Mouse (Mus musculus): ENCODE data around the gene Gfer. TPM values are rescaled to one million over a fixed set of nuclear protein-coding genes. Genes with fewer than 3 reads are reported as not detected.
"Not testable (repeated sequence)": the region's sequence is repeated elsewhere in the genome, so short reads cannot be mapped to it uniquely, and the experiment has no call there.

Gene Gfer
- polyA plus RNA-seq, 1 experiment from 2014 or later: 39.9 TPM

DNA sequence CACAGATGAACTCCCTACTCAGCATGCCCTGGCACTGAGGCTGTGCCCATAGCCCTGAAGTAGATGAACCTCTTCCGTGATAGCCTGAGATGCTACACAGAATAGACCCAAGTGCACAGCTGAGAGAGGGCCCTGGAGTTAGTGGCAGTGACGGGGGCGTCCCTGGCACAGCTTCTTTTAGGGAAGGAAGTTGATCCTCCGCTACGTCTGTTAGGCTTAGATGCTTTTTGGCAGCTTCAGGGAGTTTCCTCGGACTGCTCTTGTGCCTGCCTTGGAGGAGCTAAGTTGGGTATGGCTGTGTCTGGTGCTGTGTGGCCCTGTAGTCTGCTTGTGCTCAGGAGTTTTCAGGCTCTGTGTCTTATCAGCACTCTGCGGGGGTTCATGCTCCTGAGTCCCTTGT, 21.7 kb downstream of the Gfer start:
- 90% methylated on average over 7 of the region's 7 CpGs for WGBS
- Histone ChIP-seq H3K9me3 (no peaks in the 10 kb centered on the region), H3K9ac (replicated peaks) (no peak overlapping the region), H3K27me3 (no peaks in the 10 kb centered on the region), H3K27ac (no peak overlapping the region), H3K4me2 (replicated peaks) (no peak overlapping the region), H3K4me3 (replicated peaks) (no peak overlapping the region), H3K4me1 (replicated peaks) (peaks cover 24% of the 10 kb centered on the region), H3K36me3 (peaks cover 29% of the 10 kb centered on the region)
- ATAC-seq: no peak

DNA sequence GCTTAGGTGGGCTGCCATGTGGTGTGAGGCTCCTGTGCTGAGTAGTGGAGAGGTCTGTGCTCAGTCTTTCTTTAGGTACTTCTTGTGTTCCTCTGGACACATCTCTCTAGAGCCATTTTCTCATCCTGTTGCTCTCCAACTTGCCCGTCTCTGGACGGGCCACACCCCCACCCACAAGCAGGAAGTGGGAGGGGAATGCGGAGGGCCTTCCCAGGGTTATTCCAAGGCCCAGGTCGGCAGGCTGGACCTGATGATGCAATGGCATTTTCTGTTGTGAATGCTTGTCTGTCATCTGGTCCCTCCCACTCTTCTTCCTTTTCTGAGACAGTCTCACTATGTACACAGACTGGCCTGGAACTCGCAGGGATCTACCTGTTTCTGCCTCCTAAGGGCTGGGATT, 23.8 kb downstream of the Gfer start:
- H3K4me2 ChIP-seq (replicated peaks): no peak overlapping the region

DNA sequence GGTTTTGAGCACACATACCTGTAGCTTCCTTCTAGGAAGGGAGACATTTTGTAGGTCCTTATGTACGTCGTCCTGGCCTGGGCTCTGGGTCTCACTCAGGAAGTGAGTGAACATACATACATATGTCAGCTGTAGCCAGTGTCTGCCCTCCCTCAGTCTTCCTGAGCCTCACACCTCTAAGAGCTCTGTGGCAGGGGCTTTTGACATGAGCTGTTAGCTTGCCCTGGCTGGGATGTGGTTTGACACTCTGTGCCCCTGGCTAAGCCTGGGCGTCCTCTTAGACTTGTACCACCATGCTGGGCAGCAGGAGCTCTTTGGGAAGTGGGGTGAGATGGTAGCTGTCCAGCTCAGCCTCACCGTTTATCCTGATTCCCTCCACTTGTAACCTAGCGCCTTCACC, 24.6 kb downstream of the Gfer start:
- H3K27ac ChIP-seq: no peak overlapping the region
- no peaks in the 10 kb centered on the region for H3K36me3 ChIP-seq
- H3K4me2 ChIP-seq (replicated peaks): peak overlapping the region; percentile 82
- ATAC-seq: no peak
- H3K4me3 ChIP-seq (replicated peaks): no peak overlapping the region
- no peaks in the 10 kb centered on the region for H3K9me3 ChIP-seq
- 79% methylated on average over 5 of the region's 5 CpGs for WGBS
- H3K27me3 ChIP-seq: no peaks in the 10 kb centered on the region
- peaks cover 32% of the 10 kb centered on the region for H3K4me1 ChIP-seq (replicated peaks)
- peak overlapping the region; percentile 98 for H3K9ac ChIP-seq (replicated peaks)

More for the DNA sequence above, 23.8 kb downstream of the Gfer start:
- Histone ChIP-seq H3K9ac (replicated peaks) (0 out of 2 replicates have a peak overlapping the region, but pooled peaks have one; percentile 98), H3K36me3 (peaks cover 8% of the 10 kb centered on the region), H3K27me3 (no peaks in the 10 kb centered on the region), H3K4me3 (replicated peaks) (no peak overlapping the region), H3K27ac (no peak overlapping the region), H3K9me3 (no peaks in the 10 kb centered on the region), H3K4me1 (replicated peaks) (peaks cover 32% of the 10 kb centered on the region)
- no peak for ATAC-seq
- 46% methylated on average over 5 of the region's 5 CpGs for WGBS

DNA sequence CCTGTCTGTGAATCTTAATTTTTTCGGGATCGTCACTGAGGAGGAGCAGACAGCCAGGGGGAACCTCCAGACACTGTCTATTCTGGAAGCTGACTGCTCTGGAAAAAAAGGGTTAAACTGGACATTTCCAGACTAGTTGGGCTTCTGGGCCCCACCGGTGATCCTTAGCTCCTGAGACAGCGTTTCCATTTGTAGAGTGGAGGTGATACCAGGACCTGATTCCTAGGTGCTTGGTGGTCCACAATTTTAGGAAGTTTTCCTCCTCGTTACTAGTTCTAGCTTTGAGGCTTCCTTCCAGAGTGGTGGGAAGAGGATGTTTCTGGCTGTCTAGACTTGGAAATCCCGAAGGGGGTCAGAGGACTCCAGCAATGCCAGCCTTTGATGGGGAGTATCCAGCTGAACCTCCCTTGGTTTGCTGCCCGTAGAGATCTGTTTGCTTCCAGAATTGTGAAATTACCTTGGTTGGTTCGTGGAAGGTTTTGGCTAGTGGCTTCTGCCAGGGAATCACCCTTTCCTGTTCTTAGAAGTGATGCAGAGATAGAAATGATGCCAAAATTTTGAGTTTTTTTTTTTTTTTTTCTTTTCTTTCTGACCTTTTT, 25.6 kb downstream of the Gfer start:
- Histone ChIP-seq H3K4me1 (replicated peaks) (peaks cover 32% of the 10 kb centered on the region), H3K27ac (peak overlapping the region; percentile 84), H3K27me3 (no peaks in the 10 kb centered on the region), H3K4me2 (replicated peaks) (peak overlapping the region; percentile 82), H3K4me3 (replicated peaks) (peak overlapping the region; percentile 96), H3K9ac (replicated peaks) (peak overlapping the region; percentile 98), H3K36me3 (no peaks in the 10 kb centered on the region), H3K9me3 (no peaks in the 10 kb centered on the region)
- ATAC-seq: no peak
- WGBS: 17% methylated on average over 8 of the region's 8 CpGs

DNA sequence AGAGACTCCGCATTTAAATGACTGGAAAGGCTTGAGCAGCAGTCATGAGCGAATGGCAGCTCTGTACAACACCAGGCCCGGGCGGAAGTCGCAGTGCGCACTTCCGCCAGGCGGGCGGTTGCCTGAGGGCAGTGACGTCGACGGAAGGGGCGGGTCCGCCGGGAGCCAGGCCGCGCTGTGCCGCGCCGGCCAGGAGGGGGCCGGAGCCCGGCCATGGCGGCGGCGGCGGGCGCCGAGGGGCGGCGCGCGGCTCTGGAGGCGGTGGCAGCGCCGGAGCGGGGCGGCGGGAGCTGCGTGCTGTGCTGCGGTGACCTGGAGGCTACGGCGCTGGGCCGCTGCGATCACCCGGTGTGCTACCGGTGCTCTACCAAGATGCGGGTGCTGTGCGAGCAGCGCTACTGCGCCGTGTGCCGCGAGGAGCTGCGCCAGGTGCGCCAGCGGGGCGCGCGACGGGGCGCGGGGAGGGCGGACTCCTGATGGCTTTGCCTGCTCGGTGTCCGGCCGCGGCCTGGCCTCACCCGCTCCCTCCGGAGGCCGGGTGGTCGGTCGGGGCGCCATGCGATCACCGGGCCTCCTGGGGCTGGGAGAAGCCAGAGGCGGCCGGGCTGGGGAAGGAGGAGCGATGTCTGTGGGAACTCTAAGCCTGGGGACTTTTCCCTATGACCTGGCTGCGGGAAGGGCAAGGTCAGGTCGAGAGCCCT, 26.3 kb downstream of the Gfer start, which contains the start of gene Zfp598:
Zfp598 (plus strand) TSS at position 143 of the 701 bp plus-strand sequence.
- peak; percentile 99 for ATAC-seq
- Histone ChIP-seq H3K36me3 (no peaks in the 10 kb centered on the region), H3K9me3 (no peaks in the 10 kb centered on the region), H3K4me3 (replicated peaks) (peak within 1 kb of the TSS; percentile 96), H3K27me3 (no peaks in the 10 kb centered on the region), H3K27ac (peak within 1 kb of the TSS; percentile 84), H3K4me2 (replicated peaks) (peak within 1 kb of the TSS; percentile 82), H3K4me1 (replicated peaks) (peaks cover 32% of the 10 kb centered on the region), H3K9ac (replicated peaks) (peak within 1 kb of the TSS; percentile 98)
- under 1% methylated on average over 66 of the region's 80 CpGs for WGBS

DNA sequence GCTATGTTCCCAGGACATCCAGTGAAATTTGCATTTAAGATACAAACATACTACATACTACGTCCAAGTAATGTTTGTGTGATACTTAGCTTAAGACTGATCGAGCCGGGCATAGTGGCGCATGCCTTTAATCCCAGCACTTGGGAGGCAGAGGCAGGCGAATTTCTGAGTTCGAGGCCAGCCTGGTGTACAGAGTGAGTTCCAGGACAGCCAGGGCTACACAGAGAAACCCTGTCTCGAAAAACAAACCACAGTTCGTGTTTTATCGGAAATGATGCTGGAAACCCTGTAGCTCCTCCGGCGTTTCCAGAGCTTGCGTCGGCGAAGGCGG, 26.8 kb downstream of the Gfer start:
- Histone ChIP-seq H3K9ac (replicated peaks) (peak overlapping the region; percentile 98), H3K27ac (peak overlapping the region; percentile 84), H3K4me1 (replicated peaks) (peaks cover 32% of the 10 kb centered on the region), H3K4me2 (replicated peaks) (peak overlapping the region; percentile 82), H3K4me3 (replicated peaks) (peak overlapping the region; percentile 96)
- WGBS: 12% methylated on average over 15 of the region's 15 CpGs
- not testable (repeated sequence) for H3K9me3 ChIP-seq, H3K36me3 ChIP-seq, H3K27me3 ChIP-seq
- ATAC-seq: peak; percentile 49

DNA sequence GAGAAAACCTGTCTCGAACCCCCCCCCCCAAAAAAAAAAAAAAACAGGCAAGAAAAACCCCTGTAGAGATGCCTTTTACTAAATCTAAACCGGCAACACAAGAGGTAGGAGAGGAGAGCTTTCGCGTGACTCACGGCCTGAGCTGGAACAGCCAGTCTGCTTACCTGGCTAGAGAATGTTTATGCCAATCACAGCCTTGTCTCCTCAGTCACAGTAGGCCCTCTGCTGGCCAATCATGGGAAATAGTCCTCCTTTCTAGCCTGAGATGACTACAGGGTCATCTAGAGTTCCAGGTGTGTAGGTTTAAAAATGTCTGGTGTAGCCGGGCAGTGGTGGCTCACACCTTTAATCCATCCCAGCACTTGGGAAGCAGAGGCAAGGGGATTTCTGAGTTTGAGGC, 28.5 kb downstream of the Gfer start:
- peaks cover 32% of the 10 kb centered on the region for H3K4me1 ChIP-seq (replicated peaks)
- no peaks in the 10 kb centered on the region for H3K36me3 ChIP-seq
- H3K9me3 ChIP-seq: no peaks in the 10 kb centered on the region
- 31% methylated on average over 6 of the region's 6 CpGs for WGBS
- H3K4me2 ChIP-seq (replicated peaks): no peak overlapping the region
- ATAC-seq: no peak
- H3K27me3 ChIP-seq: no peaks in the 10 kb centered on the region; the same call in 1 of the 2 replicates
- no peak overlapping the region for H3K9ac ChIP-seq (replicated peaks)
- no peak overlapping the region for H3K4me3 ChIP-seq (replicated peaks)
- no peak overlapping the region for H3K27ac ChIP-seq

DNA sequence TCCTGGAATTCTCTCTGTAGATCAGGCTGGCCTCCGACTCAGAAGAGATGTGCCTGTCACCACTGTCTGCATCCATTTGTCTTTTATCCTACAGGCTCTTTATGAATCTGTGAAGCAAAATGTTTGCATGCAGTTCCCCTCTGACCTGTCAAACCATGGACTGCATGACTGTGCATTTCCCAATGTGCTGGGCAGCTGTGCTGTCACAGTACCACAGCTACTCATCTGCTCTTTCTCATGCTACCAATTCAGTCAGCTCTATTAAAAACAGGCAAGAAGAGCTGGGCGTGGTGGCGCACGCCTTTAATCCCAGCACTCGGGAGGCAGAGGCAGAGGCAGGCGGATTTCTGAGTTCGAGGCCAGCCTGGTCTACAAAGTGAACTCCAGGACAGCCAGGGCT, 28.9 kb downstream of the Gfer start:
- H3K4me2 ChIP-seq (replicated peaks); H3K27ac ChIP-seq; H3K9ac ChIP-seq (replicated peaks); H3K9me3 ChIP-seq; H3K36me3 ChIP-seq; H3K4me3 ChIP-seq (replicated peaks); H3K27me3 ChIP-seq; ATAC-seq: not testable (repeated sequence)
- 74% methylated on average over 7 of the region's 7 CpGs for WGBS
- peaks cover 28% of the 10 kb centered on the region for H3K4me1 ChIP-seq (replicated peaks)

DNA sequence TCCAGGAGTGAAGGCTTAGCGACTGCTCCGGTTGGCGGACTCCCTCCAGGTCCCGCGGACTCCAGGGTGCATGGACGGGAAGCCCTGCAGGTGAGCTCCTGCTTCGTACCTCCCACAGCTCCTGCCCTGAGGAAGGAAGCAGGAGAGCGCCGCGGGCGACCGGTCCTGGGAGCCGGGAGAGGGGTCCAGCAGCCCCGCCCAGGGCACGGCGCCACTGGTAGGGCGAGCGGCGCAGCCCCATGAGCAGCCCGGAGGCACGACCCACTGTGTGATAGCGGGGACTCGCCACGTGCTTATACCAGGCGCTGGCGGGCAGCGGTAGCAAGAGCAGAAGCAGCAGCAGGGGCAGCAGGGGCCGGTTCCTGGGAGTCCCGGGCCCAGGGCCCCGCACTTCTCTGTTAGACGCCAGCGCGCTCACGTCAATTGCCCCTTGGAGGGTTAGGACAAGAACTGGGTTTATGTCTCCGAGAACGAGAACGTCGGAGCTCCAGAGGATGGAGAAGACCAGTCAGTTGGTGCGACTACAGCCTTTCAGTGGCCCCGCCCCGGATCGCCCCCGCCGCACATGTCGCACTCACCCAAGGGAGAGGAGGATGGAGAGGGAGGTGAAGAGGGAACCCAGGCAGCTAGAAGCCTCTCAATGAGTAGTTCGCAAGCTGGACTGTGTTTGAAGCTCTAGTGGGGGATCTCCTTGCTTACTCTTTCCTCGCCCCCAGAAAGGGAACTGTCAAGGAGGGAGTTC, 37.8 kb downstream of the Gfer start, which contains the start of gene Npw:
Npw (minus strand) TSS at position 441 of the 742 bp plus-strand sequence.
- Histone ChIP-seq H3K4me2 (replicated peaks) (peak within 1 kb of the TSS; percentile 59), H3K4me1 (replicated peaks) (peaks cover 14% of the 10 kb centered on the region), H3K27me3 (peaks cover 54% of the 10 kb centered on the region), H3K36me3 (no peaks in the 10 kb centered on the region), H3K4me3 (replicated peaks) (peak within 1 kb of the TSS; percentile 36), H3K27ac (no peak within 1 kb of the TSS), H3K9ac (replicated peaks) (peak within 1 kb of the TSS; percentile 51), H3K9me3 (no peaks in the 10 kb centered on the region)
- WGBS: 2% methylated on average over 47 of the region's 47 CpGs
- ATAC-seq: peak; percentile 65

DNA sequence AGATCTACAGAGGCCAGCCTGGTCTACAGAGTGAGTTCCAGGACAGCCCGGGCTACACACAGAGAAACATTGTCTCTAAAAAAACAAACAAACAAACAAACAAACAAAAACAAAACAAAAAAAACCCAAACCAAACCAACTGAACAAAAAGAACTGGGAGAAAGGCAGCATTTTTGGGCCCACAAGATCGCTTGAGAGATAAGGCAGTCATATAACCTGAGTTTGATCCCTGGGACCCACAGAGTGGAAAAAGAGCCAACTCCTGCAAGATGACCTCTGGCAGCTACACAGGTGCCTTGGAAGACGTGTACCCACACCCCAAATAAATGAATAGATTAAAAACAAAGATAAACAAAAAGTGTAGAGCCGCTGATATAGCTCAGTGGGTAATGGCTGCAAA, 41.0 kb downstream of the Gfer start:
- Histone ChIP-seq H3K4me3 (replicated peaks) (no peak overlapping the region), H3K9ac (replicated peaks) (no peak overlapping the region), H3K4me1 (replicated peaks) (peaks cover 20% of the 10 kb centered on the region), H3K27ac (no peak overlapping the region), H3K4me2 (replicated peaks) (no peak overlapping the region), H3K36me3 (no peaks in the 10 kb centered on the region), H3K27me3 (peaks cover 63% of the 10 kb centered on the region), H3K9me3 (no peaks in the 10 kb centered on the region)
- ATAC-seq: no peak
- 80% methylated on average over 4 of the region's 4 CpGs for WGBS

DNA sequence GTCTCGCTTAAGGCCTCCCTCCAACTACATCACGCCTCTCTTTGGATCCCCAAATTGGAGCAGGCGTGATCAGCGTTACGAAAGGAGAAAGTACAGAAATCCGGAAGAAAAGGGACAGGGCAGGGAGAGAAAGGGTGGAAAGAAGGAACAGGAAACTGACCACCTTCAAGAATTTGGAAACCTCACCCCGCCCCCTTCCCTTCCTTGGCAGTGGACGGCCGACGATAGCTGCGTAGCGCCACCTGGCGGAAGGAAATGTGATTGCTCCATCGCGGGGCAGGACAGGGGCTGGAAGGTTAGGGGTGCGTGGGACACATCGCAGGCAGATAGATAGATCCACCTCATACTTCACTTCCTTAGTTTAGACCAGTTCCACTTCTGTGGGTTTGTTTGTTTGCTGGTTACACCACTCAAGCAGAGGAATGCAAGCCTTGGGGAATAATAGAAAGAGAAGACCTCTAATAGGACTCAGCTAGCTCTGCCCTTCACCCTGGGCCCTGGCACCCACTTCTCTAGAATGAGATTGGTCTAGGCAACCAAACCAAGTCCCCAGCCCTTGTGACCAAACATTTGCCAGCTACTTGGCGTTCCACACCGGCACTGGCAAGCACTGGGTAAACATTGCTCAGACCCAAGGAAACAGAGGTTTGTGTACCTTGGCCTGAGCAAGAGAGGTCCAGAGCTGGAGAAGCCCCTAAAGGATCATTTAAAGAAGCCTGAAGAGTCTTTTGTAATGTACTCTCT, 41.8 kb downstream of the Gfer start:
- H3K9me3 ChIP-seq: no peaks in the 10 kb centered on the region
- peaks cover 27% of the 10 kb centered on the region for H3K4me1 ChIP-seq (replicated peaks)
- no peak overlapping the region for H3K27ac ChIP-seq
- H3K27me3 ChIP-seq: peaks cover 63% of the 10 kb centered on the region
- peak; percentile 37 for ATAC-seq
- peak overlapping the region; percentile 44 for H3K4me2 ChIP-seq (replicated peaks)
- H3K9ac ChIP-seq (replicated peaks): no peak overlapping the region
- no peaks in the 10 kb centered on the region for H3K36me3 ChIP-seq
- peak overlapping the region; percentile 11; the same call in 1 of the 2 replicates for H3K4me3 ChIP-seq (replicated peaks)
- 7% methylated on average over 15 of the region's 19 CpGs for WGBS
